Mouse (Mus musculus) embryonic stem cell, embryonic (primary cell): ENCODE results near the gene Mfsd6.

Experiments used
- CTCF ChIA-PET, 4 experiments: fragments of 300-600 bp in 2 of 4; fragments of 350-600 bp in 2 of 4; sonication (Branson Sonifier 250); formaldehyde crosslinking; loops; one replicate each; lab custom pipeline; 2022; ENCODE audit warnings: inconsistent platforms in 2 of 4; lab: Charles Lee
- POLR2A ChIA-PET, 4 experiments: fragments of 300-600 bp in 2 of 4; fragments of 350-600 bp in 2 of 4; sonication (Branson Sonifier 250); formaldehyde crosslinking; loops; one replicate each; lab custom pipeline; 2022; ENCODE audit warnings: antibody characterized with exemption in 4 of 4, inconsistent platforms in 1 of 4; lab: Charles Lee

The Mfsd6 gene

DNA sequence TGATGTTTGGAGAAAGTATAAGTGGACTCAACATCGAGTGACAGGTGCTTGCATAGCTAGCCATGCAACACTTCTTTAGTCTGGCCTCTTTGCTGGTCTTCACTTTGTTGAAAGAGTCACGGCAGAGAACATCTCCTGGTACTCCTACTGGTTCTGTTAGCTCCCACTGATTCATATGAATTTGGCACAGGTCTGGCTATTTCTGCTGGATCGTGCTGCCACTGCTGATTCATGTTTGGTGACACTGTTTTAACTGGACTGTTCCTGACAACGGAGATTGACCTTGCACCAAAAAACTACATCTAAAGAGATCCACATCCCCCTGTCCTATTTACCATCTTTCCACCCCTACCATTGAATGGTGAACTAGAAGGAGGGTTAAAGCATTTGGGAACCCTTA, 118.8 kb downstream of the Mfsd6 start:
- ChIA-PET POLR2A (no interaction called here), CTCF (no interaction called here)

DNA sequence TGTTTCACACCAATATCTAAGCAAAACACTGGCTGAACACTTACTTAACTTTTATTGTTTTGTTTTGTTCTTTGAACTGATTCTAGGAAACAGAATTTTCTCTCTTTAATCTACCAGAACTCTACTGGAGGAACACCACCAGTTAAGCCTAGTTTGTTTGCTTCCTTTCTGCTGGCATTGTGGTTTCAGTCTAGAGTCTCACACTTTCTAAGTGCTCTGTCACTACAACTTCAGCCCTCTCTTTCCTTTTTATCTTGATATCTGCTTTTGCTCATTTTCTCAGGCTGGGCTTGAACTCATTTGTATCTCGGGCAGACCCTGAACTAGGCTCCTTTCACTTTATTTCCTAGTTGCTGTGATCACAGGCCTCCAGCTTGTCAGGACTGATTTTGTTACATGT, 119.6 kb downstream of the Mfsd6 start:
- CTCF ChIA-PET, result no interaction called here
- POLR2A ChIA-PET, result no interaction called here
